Mouse (Mus musculus) liver, adult 2 months (tissue): Measurements from ENCODE around the gene Spon1. TPM values are rescaled to one million over a fixed set of nuclear protein-coding genes. Genes with fewer than 3 reads are reported as not detected.

ENCODE experiments used
- DNase-seq: peaks from one replicate; pipeline ENCODE4 v3.0.0-alpha.2; 2011; ENCODE audit warnings: low read depth, low spot score; ENCODE audit errors: extremely low read depth
- H3K27ac ChIP-seq: fragments of 200-500 bp; replicated peaks from 2 replicates; pipeline ENCODE4 v1.5.1; 2012; ENCODE audit warnings: low read depth, mild to moderate bottlenecking, control low read depth, inconsistent platforms, low read length; ENCODE audit not compliant: insufficient read depth
- H3K27me3 ChIP-seq: fragments of 200-500 bp; 2 replicates; pipeline ENCODE4 v1.6.1; 2012; ENCODE audit warnings: mild to moderate bottlenecking, moderate library complexity, low read length, inconsistent platforms; ENCODE audit not compliant: control insufficient read depth, insufficient read depth
- H3K36me3 ChIP-seq: fragments of 200-500 bp; 2 replicates; pipeline ENCODE4 v1.6.1; 2012; ENCODE audit warnings: low read length, inconsistent platforms; ENCODE audit not compliant: control insufficient read depth, insufficient read depth
- H3K4me1 ChIP-seq: fragments of 200-500 bp; 2 replicates; pipeline ENCODE4 v1.6.1; 2011; ENCODE audit warnings: low read length; ENCODE audit not compliant: control insufficient read depth, insufficient read depth
- H3K4me3 ChIP-seq: fragments of 200-500 bp; 2 replicates; pipeline ENCODE4 v1.5.1; 2011; ENCODE audit warnings: low read depth, mild to moderate bottlenecking, control low read depth, low read length, moderate library complexity; ENCODE audit not compliant: insufficient read depth
- H3K79me2 ChIP-seq: fragments of 200-500 bp; 2 replicates; pipeline ENCODE4 v1.6.1; 2012; ENCODE audit warnings: inconsistent platforms, mild to moderate bottlenecking, low read length, moderate library complexity; ENCODE audit not compliant: control insufficient read depth, insufficient read depth
- H3K9ac ChIP-seq: fragments of 200-500 bp; 2 replicates; pipeline ENCODE4 v1.6.1; 2012; ENCODE audit warnings: low read depth, mild to moderate bottlenecking, control low read depth, inconsistent platforms, low read length
- CTCF ChIP-seq: fragments of 200-500 bp; IDR thresholded peaks from 2 replicates; pipeline ENCODE4 v1.5.1; 2011; ENCODE audit warnings: low read depth, low read length, control low read depth
- POLR2A ChIP-seq: fragments of 200-500 bp; IDR thresholded peaks from 2 replicates; pipeline ENCODE4 v1.6.1; 2011; ENCODE audit warnings: low read length, control low read depth; ENCODE audit not compliant: insufficient read depth; ENCODE audit errors: extremely low read depth
- WGBS: fragments of 180-500 bp; shearing (Covaris S2); methylation state at CpG from one replicate; pipeline ENCODE4 v1.1.7; 2018; 5-methylcytosine and 5-hydroxymethylcytosine counted together
- polyA plus RNA-seq: library from polyadenylated mRNA; depleted of rRNA; stranded (reverse); fragments of >200 nt; gene quantifications from 2 replicates; pipeline ENCODE4 v1.2.3, GENCODE M21; 2012
- total RNA-seq: library from RNA; depleted of rRNA; stranded (reverse); fragments of >200 nt; gene quantifications from 2 replicates; pipeline ENCODE4 v1.2.3, GENCODE M21; 2014

Spon1 gene
- total and polyA plus RNA-seq, 2 experiments = 0.22 to 0.28 TPM

GRCm38 (mm10) chr7:113791991-113792390, 26.2 kb downstream of the Spon1 start:
- no peak for DNase-seq

GRCm38 (mm10) chr7:113792871-113793270, 27.1 kb downstream of the Spon1 start:
- no peaks in the 10 kb centered on the region for H3K79me2 ChIP-seq
- WGBS = 70% methylated on average over 3 of the region's 3 CpGs

More at GRCm38 (mm10) chr7:113791991-113792390, 26.2 kb downstream of the Spon1 start:
- 90% methylated on average over 5 of the region's 5 CpGs for WGBS
- H3K36me3 ChIP-seq = no peaks in the 10 kb centered on the region
- H3K27me3 ChIP-seq = no peaks in the 10 kb centered on the region
- H3K9ac ChIP-seq = no peak overlapping the region
- H3K27ac ChIP-seq = no peak overlapping the region
- TF ChIP-seq CTCF (no peak), POLR2A (no peak)
- no peaks in the 10 kb centered on the region for H3K4me1 ChIP-seq
- H3K79me2 ChIP-seq = no peaks in the 10 kb centered on the region
- no peak overlapping the region for H3K4me3 ChIP-seq

GRCm38 (mm10) chr7:113795209-113795608, 29.4 kb downstream of the Spon1 start:
- no peaks in the 10 kb centered on the region for H3K36me3 ChIP-seq
- no peak overlapping the region for H3K9ac ChIP-seq
- no peak overlapping the region for H3K4me3 ChIP-seq
- H3K79me2 ChIP-seq = no peaks in the 10 kb centered on the region
- H3K27ac ChIP-seq = no peak overlapping the region
- 75% methylated on average over 5 of the region's 5 CpGs for WGBS
- no peaks in the 10 kb centered on the region for H3K4me1 ChIP-seq
- TF ChIP-seq POLR2A (no peak), CTCF (no peak)
- no peak for DNase-seq
- H3K27me3 ChIP-seq = no peaks in the 10 kb centered on the region

More at GRCm38 (mm10) chr7:113792871-113793270, 27.1 kb downstream of the Spon1 start:
- no peak overlapping the region for H3K4me3 ChIP-seq
- DNase-seq = no peak
- no peak overlapping the region for H3K9ac ChIP-seq
- no peaks in the 10 kb centered on the region for H3K36me3 ChIP-seq
- H3K4me1 ChIP-seq = no peaks in the 10 kb centered on the region
- TF ChIP-seq POLR2A (no peak), CTCF (no peak)
- H3K27ac ChIP-seq = no peak overlapping the region
- H3K27me3 ChIP-seq = no peaks in the 10 kb centered on the region

GRCm38 (mm10) chr7:113797134-113797533, 31.3 kb downstream of the Spon1 start:
- H3K79me2 ChIP-seq = no peaks in the 10 kb centered on the region
- H3K36me3 ChIP-seq = no peaks in the 10 kb centered on the region
- WGBS = 74% methylated on average over 4 of the region's 4 CpGs
- TF ChIP-seq CTCF = no peak
- TF ChIP-seq POLR2A = no peak
- H3K4me1 ChIP-seq = no peaks in the 10 kb centered on the region
- no peaks in the 10 kb centered on the region for H3K27me3 ChIP-seq
- no peak for DNase-seq
- H3K27ac ChIP-seq = no peak overlapping the region
- no peak overlapping the region for H3K9ac ChIP-seq
- no peak overlapping the region for H3K4me3 ChIP-seq

GRCm38 (mm10) chr7:113798605-113799255, 32.9 kb downstream of the Spon1 start:
- no peak for DNase-seq
- TF ChIP-seq POLR2A (no peak), CTCF (no peak)
- Histone ChIP-seq H3K4me3 (no peak overlapping the region), H3K27ac (no peak overlapping the region), H3K79me2 (no peaks in the 10 kb centered on the region), H3K36me3 (no peaks in the 10 kb centered on the region), H3K27me3 (no peaks in the 10 kb centered on the region), H3K9ac (no peak overlapping the region), H3K4me1 (no peaks in the 10 kb centered on the region)
- 87% methylated on average over 6 of the region's 6 CpGs for WGBS

- H3K4me1 ChIP-seq = no peaks in the 10 kb centered on the region
- TF ChIP-seq POLR2A (no peak), CTCF (no peak)
- H3K27ac ChIP-seq = no peak overlapping the region
- H3K79me2 ChIP-seq = no peaks in the 10 kb centered on the region
- H3K4me3 ChIP-seq = no peak overlapping the region
- no peaks in the 10 kb centered on the region for H3K36me3 ChIP-seq
- H3K9ac ChIP-seq = no peak overlapping the region
- DNase-seq = no peak
- 44% methylated on average over 1 of the region's 1 CpGs for WGBS
- H3K27me3 ChIP-seq = no peaks in the 10 kb centered on the region
Measured at GRCm38 (mm10) chr7:113809781-113810180, 44.0 kb downstream of the Spon1 start.
